ENCODE assay signal across 13 mouse cellular contexts in genomic region chr12:99351731-99352130, GRCm38 (mm10).
DNase-seq lines count a peak whose midpoint lies in the region; ATAC-seq and TF ChIP-seq lines count a peak whose summit lies in the region.
"Had no signal": no experiment of that assay in that cellular context is flagged by ENCODE, and none has a peak within 500 bp of the region (broad histone marks: within the 10 kb centered on the region; RNA-seq: fewer than 3 reads in every experiment).

No protein-coding gene starts in this region.

- no peak for TF ChIP-seq POLR2A in heart, adult 2 months (IDR thresholded peaks at IDR 0.05; ENCODE audit: insufficient read depth, low read depth, low read length)

- no peaks in the 10 kb centered on the region for H3K79me2 ChIP-seq in heart, adult 2 months (replicated peaks; ENCODE audit: control insufficient read depth, insufficient read depth, low read length)

- H3K9ac ChIP-seq in heart, adult 2 months (ENCODE audit: low read depth, low read length): no peak overlapping the region
- no peak overlapping the region for H3K9ac ChIP-seq in heart, embryonic 11.5 days (ENCODE audit: low read depth, low read length)
- no peak overlapping the region for H3K9ac ChIP-seq in stomach, embryonic 16.5 days (ENCODE audit: low read length)
- H3K9ac ChIP-seq: liver, embryonic 14.5 days; midbrain, embryonic 12.5 days; neural tube, embryonic 15.5 days had no signal

- H3K9me3 ChIP-seq in heart, embryonic 11.5 days (replicated peaks; ENCODE audit: control insufficient read depth, low read length): no peaks in the 10 kb centered on the region
- H3K9me3 ChIP-seq in stomach, embryonic 16.5 days (replicated peaks; ENCODE audit: control insufficient read depth, low read length): no peaks in the 10 kb centered on the region
- H3K9me3 ChIP-seq: midbrain, embryonic 12.5 days; neural tube, embryonic 15.5 days had no signal

- DNase-seq in heart, adult 2 months: no peak
- peak; percentile 44 for DNase-seq in lung, postnatal 10 days
- DNase-seq in lung, postnatal 25 days (ENCODE audit: low spot score): no peak
- DNase-seq in fibroblast of lung, adult 2 months (ENCODE audit: low read depth): peak; percentile 66
- DNase-seq in frontal cortex, postnatal 10 days (ENCODE audit: low spot score in 2 of 2): no peak
- no peak for DNase-seq in T-cell, adult 2 months (ENCODE audit: low spot score)
- DNase-seq: cerebellum, postnatal 25 days; right cerebral cortex, postnatal 4 days had no signal

- 30% methylated on average over 9 of the region's 9 CpGs for WGBS in heart, adult 2 months
- 84% methylated on average over 9 of the region's 9 CpGs for WGBS in heart, embryonic 11.5 days (ENCODE audit: insufficient replicate concordance)
- 41% methylated on average over 9 of the region's 9 CpGs for WGBS in stomach, embryonic 16.5 days

- H3K27me3 ChIP-seq in heart, adult 2 months (ENCODE audit: control insufficient read depth, insufficient read depth, low read length): no peaks in the 10 kb centered on the region
- H3K27me3 ChIP-seq in heart, embryonic 11.5 days (ENCODE audit: control insufficient read depth, insufficient read depth, low read length): no peaks in the 10 kb centered on the region
- H3K27me3 ChIP-seq in stomach, embryonic 16.5 days (ENCODE audit: control insufficient read depth, insufficient read depth, low read length): no peaks in the 10 kb centered on the region
- H3K27me3 ChIP-seq: midbrain, embryonic 12.5 days; neural tube, embryonic 15.5 days had no signal

- intact Hi-C loops in heart, adult 2 months (cut with DNase I): no loop called here

- no peak overlapping the region for H3K4me3 ChIP-seq in heart, adult 2 months
- H3K4me3 ChIP-seq in heart, embryonic 11.5 days (ENCODE audit: low read depth, low read length): no peak overlapping the region
- no peak overlapping the region for H3K4me3 ChIP-seq in stomach, embryonic 16.5 days (replicated peaks; ENCODE audit: low read length)
- H3K4me3 ChIP-seq: midbrain, embryonic 12.5 days; neural tube, embryonic 15.5 days had no signal

- peaks cover 31% of the 10 kb centered on the region for H3K4me1 ChIP-seq in heart, adult 2 months (ENCODE audit: control insufficient read depth, insufficient read depth, low read length)
- H3K4me1 ChIP-seq in heart, embryonic 11.5 days (ENCODE audit: control insufficient read depth, insufficient read depth, low read length): peaks cover 42% of the 10 kb centered on the region
- H3K4me1 ChIP-seq in stomach, embryonic 16.5 days (ENCODE audit: control insufficient read depth, insufficient read depth, low read length): peaks cover 36% of the 10 kb centered on the region

- ATAC-seq in heart, embryonic 11.5 days (replicated peaks; ENCODE audit: insufficient number of reproducible peaks, low FRiP score, low TSS enrichment): no peak
- ATAC-seq in stomach, embryonic 16.5 days (ENCODE audit: insufficient read depth, low FRiP score): peak; percentile 38; the same call in 1 of the 2 replicates

- no peak for TF ChIP-seq CTCF in heart, adult 2 months (IDR thresholded peaks at IDR 0.05)

- no peaks in the 10 kb centered on the region; the same call in 1 of the 2 replicates for H3K36me3 ChIP-seq in heart, adult 2 months (ENCODE audit: control insufficient read depth, insufficient read depth, low read length)
- H3K36me3 ChIP-seq in heart, embryonic 11.5 days (ENCODE audit: control insufficient read depth, insufficient read depth, low read length): no peaks in the 10 kb centered on the region
- no peaks in the 10 kb centered on the region for H3K36me3 ChIP-seq in stomach, embryonic 16.5 days (ENCODE audit: control insufficient read depth, insufficient read depth, low read length)
- H3K36me3 ChIP-seq: midbrain, embryonic 12.5 days; neural tube, embryonic 15.5 days had no signal

- H3K27ac ChIP-seq in heart, adult 2 months: peak overlapping the region; percentile 76
- no peak overlapping the region for H3K27ac ChIP-seq in heart, embryonic 11.5 days (ENCODE audit: low read depth, low read length)
- peak overlapping the region; percentile 56 for H3K27ac ChIP-seq in stomach, embryonic 16.5 days (ENCODE audit: low read length)
- H3K27ac ChIP-seq: liver, embryonic 14.5 days; midbrain, embryonic 12.5 days; neural tube, embryonic 15.5 days had no signal

- TF ChIP-seq EP300 in heart, adult 2 months (IDR thresholded peaks at IDR 0.05; ENCODE audit: insufficient read depth, low read depth, low read length): no peak

- H3K4me2 ChIP-seq in heart, embryonic 11.5 days: no peak overlapping the region
- H3K4me2 ChIP-seq in stomach, embryonic 16.5 days (ENCODE audit: low read depth, low read length): peak overlapping the region; percentile 3; the same call in 1 of the 2 replicates
- H3K4me2 ChIP-seq: midbrain, embryonic 12.5 days; neural tube, embryonic 15.5 days had no signal

Comparison
In these comparisons a context has a peak if more than half of its experiments do, and no peak if none do; other contexts are left out.
1. DNase-seq: peak in lung, postnatal 10 days (single experiment) and fibroblast of lung, adult 2 months (single experiment); none in heart, adult 2 months (0 of 2), lung, postnatal 25 days (single experiment), frontal cortex, postnatal 10 days (0 of 2) and T-cell, adult 2 months (single experiment).